Mouse (Mus musculus) c-Kit-positive CD71-negative TER-119-negative erythroid progenitor cells, embryonic 14.5 days (primary cell): ENCODE data around the gene Gprc5b.

Experiments
- DNase-seq: peaks from one replicate; pipeline ENCODE4 v3.0.0-alpha.2; 2013; ENCODE audit warnings: low read depth

Gprc5b gene

DNA sequence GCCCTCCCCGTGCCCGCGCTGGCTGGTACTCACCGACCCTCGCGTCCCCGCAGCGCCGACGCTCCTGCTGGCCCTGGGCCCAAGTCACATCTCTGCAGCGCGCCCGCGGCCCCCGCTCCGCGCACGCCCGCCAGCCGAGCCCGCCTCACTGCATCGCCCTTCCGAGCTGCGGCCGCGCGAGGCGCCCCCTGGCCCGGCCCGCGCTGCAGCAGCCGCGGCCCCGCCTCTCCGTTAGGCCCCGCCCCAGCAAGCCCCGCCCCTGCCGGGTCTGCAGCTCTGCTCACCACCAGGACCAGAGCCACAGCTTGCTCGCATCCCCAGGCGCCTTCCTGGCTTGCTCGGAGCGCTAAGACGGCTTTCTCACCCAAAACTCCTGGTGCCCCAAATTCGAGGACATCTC lies at the start of gene Gprc5b:
TSS of gene Gprc5b (minus strand) at position 205 of the 400 bp plus-strand sequence.
- DNase-seq, result peak; percentile 49

DNA sequence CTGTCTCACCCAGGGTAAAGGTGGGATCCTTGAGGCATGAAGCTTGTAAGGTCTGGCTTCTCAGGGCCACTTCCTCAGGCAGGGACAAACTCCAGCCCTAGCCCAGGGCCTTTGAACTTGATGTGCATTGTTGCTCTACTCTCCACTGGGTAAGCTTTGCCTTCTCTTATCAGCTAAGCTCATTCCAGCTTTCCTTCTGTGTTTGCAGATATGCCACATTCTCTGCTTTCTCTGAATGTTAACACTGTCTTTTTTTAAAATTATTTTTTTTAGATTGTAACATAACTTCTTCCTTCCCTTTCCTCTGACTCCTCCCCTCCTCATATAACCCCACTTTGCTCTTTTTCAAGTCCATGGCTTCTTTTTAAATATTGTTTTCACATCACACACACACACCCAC lies 46.5 kb upstream of the Gprc5b start:
- no peak for DNase-seq

DNA sequence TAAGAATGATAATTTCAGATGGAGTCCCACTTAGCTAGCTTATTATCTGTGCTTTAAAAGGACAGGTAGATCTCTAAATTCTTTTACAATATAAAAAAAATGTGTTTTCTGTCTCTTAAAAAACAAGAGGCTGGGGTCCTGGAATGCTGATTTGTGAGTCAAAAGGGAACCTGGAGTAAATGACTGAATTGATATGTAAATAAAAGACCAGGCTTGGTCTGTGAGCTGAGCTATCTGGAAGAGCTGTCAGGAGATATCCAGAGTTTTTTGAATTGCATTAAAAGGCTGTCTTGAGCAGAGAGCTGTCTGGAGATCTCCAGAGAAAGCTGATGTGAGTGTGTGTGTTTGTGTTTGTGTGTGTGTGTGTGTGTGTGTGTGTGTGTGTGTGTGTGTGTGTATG lies 42.6 kb upstream of the Gprc5b start:
- DNase-seq, result no peak

DNA sequence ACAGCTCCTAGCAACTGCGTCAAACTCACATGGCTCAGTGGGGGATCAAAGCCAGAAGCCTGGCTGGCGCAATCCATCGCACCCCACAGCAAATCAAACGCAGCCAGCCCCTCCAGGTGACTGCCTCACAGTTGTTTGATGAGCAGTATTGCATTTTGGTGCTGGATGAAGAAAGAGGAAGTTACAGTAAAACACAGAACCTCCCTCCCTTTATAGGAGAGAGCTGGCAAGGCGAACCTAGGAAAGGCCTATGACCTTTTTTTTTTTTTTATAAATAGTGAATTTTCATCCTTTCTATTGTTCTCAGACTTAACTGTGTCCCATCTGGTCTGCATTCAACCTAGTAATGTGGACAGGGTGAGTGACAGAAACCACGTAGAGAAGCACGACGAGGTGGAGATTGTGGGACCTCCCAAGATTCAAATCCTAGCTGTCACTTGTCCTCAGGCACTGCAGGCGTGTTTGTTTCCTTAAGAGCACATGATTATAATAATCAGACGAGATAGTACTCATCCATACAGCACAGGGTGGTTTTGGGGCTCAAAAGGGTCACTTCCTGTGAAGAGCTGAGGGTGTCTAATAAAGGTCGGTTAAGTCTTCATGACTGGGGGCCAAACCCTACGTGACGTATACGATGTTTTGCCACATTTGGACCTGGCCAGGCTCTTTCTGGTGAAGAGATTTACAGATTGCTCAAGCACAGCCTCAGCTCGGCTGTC lies 39.4 kb upstream of the Gprc5b start:
- DNase-seq, result no peak

DNA sequence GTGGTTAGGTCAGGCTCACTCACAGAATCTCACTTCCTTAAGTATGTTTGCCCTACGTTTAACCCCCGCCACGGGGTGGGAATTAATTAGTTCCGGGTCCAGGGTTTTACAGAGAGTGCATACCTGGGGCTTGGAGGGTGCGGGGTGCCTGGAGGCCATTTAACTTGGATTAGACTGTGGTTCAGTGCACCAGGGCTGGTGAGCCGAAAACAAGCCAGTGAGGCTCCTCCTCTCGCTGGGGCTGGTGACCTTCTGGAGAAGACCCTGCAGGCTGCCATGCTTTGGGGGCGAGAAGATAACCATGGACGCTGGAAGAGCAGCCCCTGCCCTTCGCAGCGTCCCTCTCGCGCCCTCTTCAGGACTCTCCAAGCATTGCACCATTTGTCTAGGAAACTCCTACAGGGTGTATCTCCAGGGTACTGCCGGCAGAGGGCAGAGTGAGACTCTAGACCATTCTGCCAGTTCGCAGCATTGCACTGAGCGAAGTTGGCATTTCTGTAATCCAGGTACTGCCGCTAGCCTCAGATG lies 28.4 kb upstream of the Gprc5b start:
- peak; percentile 41 for DNase-seq

DNA sequence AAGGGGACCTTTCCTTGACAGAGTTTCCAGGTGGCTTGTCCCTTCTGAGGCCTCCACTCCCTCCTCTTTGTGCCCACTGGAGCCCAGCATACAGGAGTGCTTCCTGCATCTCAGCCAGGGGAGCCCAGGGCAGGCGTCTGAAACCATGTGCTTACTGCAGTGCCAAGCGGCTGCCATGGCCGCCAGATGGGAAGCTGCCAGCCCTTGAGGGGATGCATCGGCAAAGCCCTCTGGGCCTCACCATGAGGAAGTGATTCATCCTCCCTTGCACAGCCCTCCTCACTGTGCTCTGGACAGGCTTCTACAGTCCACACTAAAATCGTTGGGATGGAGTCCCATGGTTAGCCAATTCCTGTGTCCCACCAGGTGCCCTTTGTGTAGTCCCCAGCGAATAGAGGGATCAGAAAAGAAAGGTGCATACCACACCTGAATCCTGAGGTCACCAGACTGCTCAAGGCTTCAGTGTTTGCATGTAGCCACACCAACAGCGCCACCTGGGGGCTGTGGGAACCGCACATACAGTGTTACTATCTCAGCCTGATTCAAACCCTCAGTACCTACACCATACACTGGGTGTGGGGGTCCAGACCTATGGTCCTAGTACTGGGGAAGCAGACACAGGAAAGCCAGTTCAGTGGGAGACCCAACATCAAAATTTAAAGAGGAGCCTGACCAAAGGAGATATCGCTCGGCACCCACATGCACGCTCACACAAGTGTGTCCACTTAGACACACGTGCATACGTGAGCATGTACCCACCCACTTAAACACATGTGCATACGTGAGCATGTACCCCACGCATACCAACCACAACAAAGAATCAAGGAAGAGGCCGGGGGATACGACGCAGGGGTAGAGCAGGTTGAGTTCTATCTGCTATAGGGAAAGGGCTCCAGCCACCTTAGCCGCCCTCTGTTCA lies 27.5 kb upstream of the Gprc5b start:
- no peak for DNase-seq

DNA sequence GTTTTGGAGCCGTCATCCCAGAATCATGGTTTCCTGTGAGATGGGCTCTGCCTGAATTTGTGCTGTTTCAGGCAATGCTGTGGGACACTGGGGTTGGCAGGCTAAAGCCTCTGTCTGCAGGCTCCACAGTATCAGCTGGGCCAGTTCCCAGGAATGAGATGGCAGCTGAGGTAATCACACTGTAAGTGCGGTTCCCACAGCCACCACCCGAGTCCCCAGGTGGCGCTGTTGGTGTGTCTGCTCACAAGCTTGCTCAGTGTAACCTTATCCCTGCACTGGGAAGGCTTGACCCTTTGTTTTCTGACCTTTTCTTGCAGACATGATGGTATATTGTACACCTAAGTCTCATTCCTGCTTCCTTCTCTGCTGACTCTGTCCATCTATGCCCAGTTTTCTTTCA lies 24.5 kb upstream of the Gprc5b start:
- DNase-seq, result no peak

DNA sequence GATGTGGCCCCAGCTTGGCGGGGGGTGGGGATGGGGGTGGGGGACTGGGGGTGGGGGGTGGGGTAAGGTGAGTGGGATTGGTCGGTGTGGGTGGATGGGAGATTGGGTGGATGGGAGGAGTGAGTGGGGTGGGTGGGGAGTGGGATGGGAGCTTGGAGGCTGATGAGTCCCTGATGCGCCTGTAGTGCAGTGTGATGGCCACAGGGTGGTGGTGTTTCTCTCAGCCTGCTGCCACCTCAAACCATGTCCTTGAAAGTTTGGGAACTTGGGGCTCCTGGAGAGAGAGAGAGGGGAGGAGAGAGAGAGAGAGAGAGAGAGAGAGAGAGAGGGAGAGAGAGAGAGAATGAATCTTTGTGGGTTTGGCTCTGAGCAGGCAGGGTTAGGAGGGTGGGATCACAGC lies 20.7 kb upstream of the Gprc5b start:
- DNase-seq, result no peak

DNA sequence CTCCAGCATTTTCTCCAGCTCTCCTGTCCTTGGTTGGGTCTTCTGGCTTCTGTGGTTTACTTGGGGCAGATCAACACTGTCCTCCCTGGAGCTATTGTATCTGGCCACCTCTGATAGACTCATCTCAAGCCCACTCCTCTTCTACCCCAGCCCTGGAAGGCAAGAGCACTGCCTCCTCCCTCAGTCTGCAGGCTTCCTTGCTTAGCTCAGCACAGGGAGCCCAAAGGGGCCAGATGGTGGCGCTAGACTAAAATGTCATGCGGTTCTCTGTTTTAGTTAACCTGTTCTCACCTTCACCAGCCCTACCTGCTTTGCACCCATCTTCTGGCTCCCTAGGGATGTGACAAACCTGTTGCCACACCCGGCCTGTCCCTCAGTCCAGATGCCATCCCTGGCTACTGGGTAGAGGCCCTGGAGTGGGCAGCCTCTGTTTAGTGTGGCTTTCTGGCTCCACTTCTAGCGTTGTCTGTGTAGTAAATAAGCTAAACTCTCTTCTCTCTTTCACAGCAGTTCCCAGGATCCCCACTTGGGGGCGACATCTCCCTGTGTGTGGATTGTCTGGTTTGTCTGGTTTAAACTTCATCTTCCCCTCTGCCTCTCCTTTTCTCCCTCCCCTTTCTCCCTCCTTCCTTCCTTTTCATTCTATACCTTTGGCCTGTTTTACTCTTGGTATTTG lies 16.0 kb upstream of the Gprc5b start:
- no peak for DNase-seq

DNA sequence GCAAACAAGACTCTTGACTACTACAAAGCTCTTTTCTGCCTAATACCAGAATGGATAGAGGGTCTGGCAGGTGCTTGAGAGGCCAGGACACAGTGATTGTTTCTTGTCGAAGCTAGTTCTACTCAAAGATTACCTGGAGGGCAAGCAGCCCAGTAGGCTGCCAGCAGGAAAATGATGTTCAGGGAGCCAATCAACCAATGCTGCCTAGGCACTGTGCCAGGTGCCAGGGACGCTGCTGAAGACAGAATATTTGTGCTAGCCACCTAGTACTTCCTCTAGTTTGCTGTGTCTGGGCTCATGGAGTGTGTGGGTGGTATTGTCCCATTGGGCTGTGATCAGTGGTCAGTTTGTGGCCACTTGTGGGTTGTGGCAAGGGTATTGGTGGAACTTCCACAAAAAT lies 7.5 kb upstream of the Gprc5b start:
- DNase-seq, result no peak

DNA sequence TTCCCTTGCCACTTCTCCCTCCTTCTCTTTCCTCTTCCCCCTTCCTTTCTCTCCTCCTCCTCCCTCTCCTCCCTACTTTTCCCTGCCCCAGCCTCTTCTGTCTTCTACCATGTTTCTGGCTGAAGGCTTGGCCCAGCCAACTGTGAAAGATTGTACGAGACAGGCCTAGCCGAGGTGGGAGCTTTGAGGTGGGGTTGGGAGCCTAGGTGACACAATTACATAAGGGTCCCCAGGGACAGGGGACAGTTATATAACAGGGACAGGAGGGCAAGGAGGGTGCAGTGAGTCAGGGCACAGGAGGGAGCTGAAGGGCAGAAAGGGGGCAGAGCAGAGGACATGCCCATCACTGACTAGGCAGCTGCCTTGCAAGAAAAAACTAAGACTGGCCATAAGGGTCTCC lies 7.0 kb upstream of the Gprc5b start:
- DNase-seq, result no peak

DNA sequence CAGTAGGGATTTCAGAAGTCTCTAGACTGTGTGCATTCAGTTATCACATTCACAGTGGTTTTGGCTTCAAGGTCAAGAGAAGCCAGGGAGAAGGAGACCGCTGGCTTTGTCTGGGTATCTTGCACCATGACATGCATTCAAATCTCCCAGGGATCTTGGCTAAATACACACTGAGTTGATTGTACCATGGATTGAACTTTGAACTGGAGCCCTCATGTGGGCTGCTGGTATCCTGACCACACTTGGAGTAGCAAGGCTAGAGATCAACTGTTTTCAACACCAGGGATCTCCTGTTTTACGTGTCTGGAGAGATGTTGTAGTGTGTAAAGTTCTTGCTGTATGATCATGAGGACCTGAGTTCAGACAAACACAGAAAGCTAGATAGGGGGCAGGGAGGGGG lies 4.8 kb upstream of the Gprc5b start:
- no peak for DNase-seq

DNA sequence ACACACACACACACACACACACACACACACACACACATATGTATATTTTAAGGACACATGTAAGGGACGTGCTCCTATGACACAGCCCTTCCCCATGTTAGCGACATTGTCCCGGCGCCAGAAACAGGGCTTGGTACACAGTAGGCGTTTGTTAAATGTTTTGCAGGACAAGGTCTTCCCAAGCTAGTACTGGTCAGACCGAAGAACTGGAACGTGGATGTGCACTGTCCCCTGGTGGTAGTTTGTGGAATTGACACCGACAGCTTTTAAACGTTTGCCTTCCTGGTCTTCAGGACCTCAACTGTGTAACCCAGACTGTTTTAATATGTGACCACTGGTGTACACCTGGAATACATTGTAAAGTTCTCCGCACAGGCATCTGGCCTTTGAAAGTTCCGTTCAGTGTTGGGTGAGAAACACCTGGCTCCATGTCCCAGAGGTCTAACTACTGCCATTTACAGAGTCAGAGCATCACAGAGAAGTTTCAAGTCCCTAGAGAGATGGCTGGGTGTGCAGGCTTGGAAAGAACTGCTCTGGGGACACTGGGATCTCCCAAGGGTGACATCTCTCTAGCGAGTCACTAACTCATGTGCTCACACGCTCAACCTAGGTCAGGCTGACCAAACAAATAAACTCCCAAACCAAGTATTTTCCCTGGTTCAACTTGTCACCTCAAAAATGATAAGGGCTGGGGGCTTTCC lies 1.3 kb upstream of the Gprc5b start:
- peak; percentile 75 for DNase-seq

DNA sequence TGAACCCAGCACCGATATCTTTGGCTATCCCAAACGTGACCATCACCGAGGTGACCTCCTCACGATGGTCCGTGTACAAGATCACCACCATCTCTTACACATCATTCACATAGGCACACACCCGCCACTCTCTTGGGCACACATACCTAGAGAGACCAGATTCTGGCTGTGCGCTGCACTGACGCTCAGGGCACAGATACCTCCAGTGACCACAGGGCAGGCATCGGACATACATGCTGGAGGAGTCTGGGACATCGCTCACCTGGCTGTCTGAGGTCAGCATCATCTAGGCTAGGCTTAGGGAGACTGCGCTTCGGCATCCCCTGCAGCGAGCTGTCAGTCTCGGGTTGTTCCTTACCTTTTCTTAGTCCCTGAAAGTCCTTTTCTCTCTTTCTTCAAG lies 660 bp upstream of the Gprc5b start:
- DNase-seq, result no peak

DNA sequence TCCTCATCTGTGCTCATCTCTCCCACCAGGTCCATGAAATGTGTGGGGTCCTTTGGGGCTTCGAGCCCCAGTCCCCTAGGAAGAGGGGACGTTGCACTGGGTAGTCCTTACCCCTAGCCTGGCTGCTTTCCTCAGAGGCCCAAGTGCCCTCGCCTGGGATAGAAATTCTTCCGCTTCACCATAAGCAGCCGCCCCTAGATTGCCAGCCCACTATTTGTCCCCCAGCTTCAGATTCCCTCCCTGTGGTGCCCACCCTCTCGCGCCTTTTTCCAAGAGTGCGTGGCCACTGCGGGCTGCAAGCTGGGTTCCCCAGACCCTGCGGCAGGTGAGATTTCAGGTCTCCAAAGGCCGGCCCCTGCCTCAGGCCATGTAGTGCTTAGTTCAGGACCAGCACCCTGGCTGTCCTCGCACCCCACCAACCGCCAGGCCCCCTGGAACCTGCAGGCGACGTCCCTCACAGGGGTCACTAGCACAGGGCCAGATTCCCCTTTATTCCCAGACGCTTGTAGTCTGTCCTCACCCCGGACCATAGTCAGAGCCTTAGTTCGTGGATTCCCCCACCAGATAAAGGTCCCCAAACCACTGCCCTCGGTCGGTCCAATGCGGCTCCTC lies 674 bp downstream of the Gprc5b start:
- DNase-seq, result no peak

DNA sequence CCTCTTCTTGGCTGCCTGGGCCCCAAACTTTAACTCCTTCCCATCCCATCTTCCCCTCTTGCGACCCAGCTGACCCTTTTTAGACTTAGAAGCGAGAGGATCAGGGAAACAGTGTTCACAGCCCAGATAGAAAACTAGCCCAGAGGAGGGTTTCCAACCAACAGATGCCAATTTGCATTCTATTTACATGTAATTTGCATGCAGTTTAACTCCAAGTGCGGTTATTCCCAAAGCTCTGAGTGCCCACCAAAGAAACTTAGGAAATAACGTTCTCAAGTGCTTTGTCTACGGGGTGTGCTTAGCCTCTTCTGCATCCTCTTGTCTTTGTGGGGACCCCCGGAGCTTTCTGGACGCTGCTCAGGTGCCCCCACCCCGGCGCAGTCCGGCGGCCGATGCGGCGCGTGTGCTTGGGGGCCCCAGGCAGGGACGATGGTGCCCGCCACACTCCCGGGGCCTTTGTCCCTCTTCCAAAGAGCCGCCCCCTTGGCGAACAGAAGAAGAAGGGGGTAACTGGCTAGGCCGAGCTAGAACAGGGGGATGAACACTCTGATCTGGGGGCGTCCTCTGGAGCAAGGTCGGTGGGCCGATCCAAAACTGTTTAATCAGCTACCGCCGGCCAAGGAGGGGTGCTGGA lies 1.3 kb downstream of the Gprc5b start:
- DNase-seq, result no peak

DNA sequence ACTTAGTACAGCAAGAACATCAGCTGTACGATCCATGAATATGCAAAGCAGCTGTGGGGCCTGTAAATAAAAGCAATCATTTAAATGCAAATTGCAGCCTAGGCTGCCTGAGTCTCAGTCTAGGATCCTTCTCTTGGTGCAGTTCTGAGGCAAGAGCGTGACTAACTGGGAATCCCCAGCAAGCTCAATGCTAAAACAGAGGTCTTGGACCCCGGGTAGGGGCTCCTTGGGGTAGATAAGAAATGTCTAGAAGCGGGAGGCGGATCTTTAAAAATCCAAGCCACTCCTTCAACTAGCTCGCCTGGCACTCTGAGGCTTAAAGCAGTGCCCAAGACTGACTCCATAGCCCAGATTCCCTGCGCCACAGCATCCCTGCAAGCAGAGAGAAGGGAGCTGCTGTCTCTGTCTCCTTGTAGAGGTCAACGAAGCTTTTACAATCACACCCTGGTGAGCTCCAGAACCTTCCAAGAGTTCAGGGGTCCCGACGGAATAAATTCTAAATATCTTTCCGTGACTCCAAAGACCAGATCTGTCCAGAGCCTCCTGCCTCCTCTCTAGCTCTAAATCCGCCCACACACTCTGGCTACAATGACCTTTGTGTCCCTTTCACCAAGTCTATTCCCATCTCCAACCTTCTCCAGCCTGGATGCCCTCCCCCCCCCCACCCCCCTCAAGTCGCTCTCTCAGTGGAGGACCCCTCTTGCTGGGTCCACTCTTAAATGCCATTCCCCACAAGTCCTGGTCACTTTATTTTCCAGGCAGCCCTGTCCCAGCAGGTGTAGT lies 2.2 kb downstream of the Gprc5b start:
- DNase-seq, result no peak

DNA sequence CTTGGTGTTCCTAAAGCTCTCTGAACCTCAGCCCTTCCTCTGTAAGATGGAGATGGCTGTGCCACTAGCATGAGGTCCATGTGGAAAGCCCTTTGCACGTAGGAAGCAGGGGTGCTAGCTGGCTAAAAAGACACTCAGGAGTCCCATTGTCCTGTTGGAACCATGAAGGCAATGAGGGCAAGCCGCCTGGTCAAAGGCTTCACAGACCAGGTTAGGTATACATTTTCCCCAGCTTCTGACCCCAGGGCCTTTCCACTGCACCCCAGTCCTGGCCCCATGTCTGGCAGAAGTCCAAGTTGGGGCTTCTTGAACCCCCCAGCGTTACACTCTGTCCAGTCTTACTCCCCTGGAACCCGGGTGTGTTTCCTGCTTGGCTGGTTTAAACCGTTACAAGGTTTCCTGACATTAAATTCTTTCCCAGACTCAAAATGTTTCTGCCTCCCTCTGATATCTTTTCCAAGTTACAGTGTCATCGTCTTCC lies 2.9 kb downstream of the Gprc5b start:
- DNase-seq, result no peak

DNA sequence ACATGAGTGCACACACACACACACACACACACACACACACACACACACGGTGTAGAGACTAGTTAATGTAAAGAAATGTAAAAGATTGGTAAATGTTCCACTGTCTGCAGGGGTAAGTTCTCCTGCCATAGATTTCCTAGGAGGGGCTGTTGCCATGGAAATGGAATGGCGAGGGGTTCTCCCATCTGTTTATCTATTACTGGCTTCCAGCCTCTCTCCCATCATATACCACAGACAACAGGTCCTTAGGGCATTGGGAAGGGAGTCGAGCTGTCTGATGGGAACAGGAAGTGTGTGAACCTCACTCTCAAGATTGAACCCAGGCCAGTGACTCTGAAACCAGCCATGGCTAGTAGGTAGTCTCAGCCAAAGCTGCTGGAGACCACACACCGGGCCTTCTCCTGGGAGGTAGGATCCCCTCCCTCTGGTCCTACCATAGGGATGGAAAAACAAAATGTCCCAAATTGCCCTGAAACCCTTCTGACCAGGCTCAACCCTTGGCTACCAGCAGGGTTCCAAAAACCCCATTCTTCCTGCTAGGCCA lies 3.6 kb downstream of the Gprc5b start:
- no peak for DNase-seq

DNA sequence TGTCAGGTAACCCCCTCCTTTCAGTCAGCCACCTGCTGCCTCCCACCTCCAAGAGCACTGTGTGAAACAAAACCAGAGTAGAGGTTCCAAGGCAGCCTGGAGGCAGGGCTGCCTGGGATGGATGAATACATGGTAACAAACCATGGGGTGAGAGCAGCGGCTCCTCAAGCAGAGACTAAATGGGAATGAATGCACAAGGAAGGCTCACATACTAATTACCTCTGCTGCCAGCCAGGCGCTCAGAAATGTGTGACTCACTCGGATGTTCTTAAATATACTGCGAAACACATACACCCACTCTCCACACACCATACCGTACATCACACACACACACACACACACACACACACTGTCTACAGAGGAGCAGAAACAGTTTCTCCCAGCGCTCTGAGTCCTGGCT lies 4.7 kb downstream of the Gprc5b start:
- DNase-seq, result no peak
